Mouse (Mus musculus) myocyte (in vitro differentiated cells): ENCODE measurements around the gene Ngrn.

Experiments used
- E2F4 ChIP-seq: IDR thresholded peaks from one replicate; pipeline ENCODE4 v1.6.1; 2011; ENCODE audit warnings: mild to moderate bottlenecking, control low read depth, moderate library complexity; ENCODE audit not compliant: insufficient read depth
- TCF12 ChIP-seq: IDR thresholded peaks from one replicate; pipeline ENCODE4 v1.6.1; 2011; ENCODE audit warnings: mild to moderate bottlenecking, control low read depth; ENCODE audit not compliant: poor library complexity, insufficient read depth, severe bottlenecking

GRCm38 (mm10) chr7:80246859-80247258 lies 14.2 kb upstream of the Ngrn start:
- no peak for TF ChIP-seq E2F4
- no peak for TF ChIP-seq TCF12
